Mouse (Mus musculus) heart, postnatal 36 days (tissue): ENCODE data around the gene Palm. TPM values are rescaled to one million over a fixed set of nuclear protein-coding genes. Genes with fewer than 3 reads are reported as not detected.

Experiments
- DNase-seq, 2 experiments: peaks; one replicate each; pipeline ENCODE4 v3.0.0; 2021 to 2022
- intact Hi-C: fragments of 180-260 bp; cut with DNase I; formaldehyde crosslinking; loops from one replicate; pipeline ENCODE4 v1.15.1; 2025
- total RNA-seq, 2 experiments: library from RNA; stranded (reverse); gene quantifications; 2 replicates each; pipeline ENCODE4 v1.2.3; 2021

Palm gene
- total RNA-seq, 2 experiments from 2014 or later: 56.0 to 87.0 TPM

- DNase-seq: no peak
- intact Hi-C loops: no loop called here
Observed at GRCm38 (mm10) chr10:79819606-79820005, 26.2 kb downstream of the Palm start.

- intact Hi-C loops: no loop called here
Observed at GRCm38 (mm10) chr10:79820277-79820676, 26.9 kb downstream of the Palm start.

GRCm38 (mm10) chr10:79820782-79821181, 27.4 kb downstream of the Palm start, which contains the start of gene Misp:
Gene Misp (plus strand): TSS chr10:79820989.
- no peak for DNase-seq
- intact Hi-C loops: no loop called here

More at GRCm38 (mm10) chr10:79820277-79820676, 26.9 kb downstream of the Palm start:
- DNase-seq: no peak

GRCm38 (mm10) chr10:79821731-79822130, 28.4 kb downstream of the Palm start:
- intact Hi-C loops: no loop called here
- no peak for DNase-seq

GRCm38 (mm10) chr10:79822372-79822771, 29.0 kb downstream of the Palm start:
- intact Hi-C loops: no loop called here
- DNase-seq: no peak

- no peak for DNase-seq
- intact Hi-C loops: no loop called here
Observed at GRCm38 (mm10) chr10:79823011-79823410, 29.6 kb downstream of the Palm start.

GRCm38 (mm10) chr10:79824413-79824812, 31.0 kb downstream of the Palm start:
- intact Hi-C loops: no loop called here
- no peak for DNase-seq

GRCm38 (mm10) chr10:79831583-79831982, 38.2 kb downstream of the Palm start:
- DNase-seq: no peak
- intact Hi-C loops: no loop called here

- no peak for DNase-seq
- intact Hi-C loops: no loop called here
Observed at GRCm38 (mm10) chr10:79832026-79832785, 38.8 kb downstream of the Palm start.

- DNase-seq: no peak
- intact Hi-C loops: no loop called here
Observed at GRCm38 (mm10) chr10:79832786-79833181, 39.4 kb downstream of the Palm start.

GRCm38 (mm10) chr10:79834769-79835398, 41.5 kb downstream of the Palm start:
- peak; percentile 81 to 86 for DNase-seq
- intact Hi-C loops: loop anchor here (1.0 to 2.0 kb wide), 4 partner anchors 48 to 123 kb away; no protein-coding TSS in a partner anchor

GRCm38 (mm10) chr10:79836918-79837317, 43.5 kb downstream of the Palm start:
- DNase-seq: no peak
- intact Hi-C loops: no loop called here

- intact Hi-C loops: no loop called here
- DNase-seq: no peak
Observed at GRCm38 (mm10) chr10:79838151-79838550, 44.8 kb downstream of the Palm start.

GRCm38 (mm10) chr10:79840091-79840490, 46.7 kb downstream of the Palm start:
- DNase-seq: no peak
- intact Hi-C loops: loop anchor here (2.0 kb wide), 1 partner anchor 19 kb away; no protein-coding TSS in a partner anchor

GRCm38 (mm10) chr10:79840644-79841551, 47.5 kb downstream of the Palm start:
- intact Hi-C loops: loop anchor here (2.0 kb wide), 1 partner anchor 18 kb away; no protein-coding TSS in a partner anchor
- DNase-seq: peak; percentile 61 to 71

GRCm38 (mm10) chr10:79842322-79842721, 49.0 kb downstream of the Palm start:
- DNase-seq: no peak
- intact Hi-C loops: no loop called here

- intact Hi-C loops: no loop called here
Observed at GRCm38 (mm10) chr10:79843476-79843875, 50.1 kb downstream of the Palm start.

GRCm38 (mm10) chr10:79846553-79846952, 53.2 kb downstream of the Palm start:
- intact Hi-C loops: no loop called here
- DNase-seq: no peak

More at GRCm38 (mm10) chr10:79843476-79843875, 50.1 kb downstream of the Palm start:
- DNase-seq: no peak

- intact Hi-C loops: no loop called here
Observed at GRCm38 (mm10) chr10:79849941-79850628, 56.7 kb downstream of the Palm start.

GRCm38 (mm10) chr10:79851653-79852052, 58.3 kb downstream of the Palm start:
- intact Hi-C loops: no loop called here
- DNase-seq: no peak

More at GRCm38 (mm10) chr10:79849941-79850628, 56.7 kb downstream of the Palm start:
- DNase-seq: no peak
